Comparison of ENCODE assay signal across 17 mouse cellular contexts in the genomic region with DNA sequence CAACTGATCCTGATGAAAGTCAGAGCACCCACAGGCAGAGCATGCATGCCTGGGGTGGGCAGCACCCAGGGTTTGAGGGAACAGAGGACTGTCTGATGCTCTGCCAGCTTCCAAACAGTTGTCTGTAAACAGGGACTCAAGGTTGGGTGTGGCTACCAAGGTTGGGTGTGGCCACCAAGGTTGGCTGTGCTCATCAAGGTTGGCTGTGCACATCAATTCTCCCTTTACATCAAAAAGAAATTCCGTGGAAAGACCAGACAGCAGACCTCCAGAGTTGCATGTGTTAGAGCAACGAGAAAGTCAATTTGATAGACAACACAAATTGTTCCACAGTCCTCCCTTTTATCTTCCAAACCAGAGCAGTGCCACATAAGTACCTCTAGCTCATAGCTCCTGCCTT. TPM values are rescaled to one million over a fixed set of nuclear protein-coding genes. Genes with fewer than 3 reads are reported as not detected.
"Had no signal": no experiment of that assay in that cellular context is flagged by ENCODE, and none has a peak within 500 bp of the region (broad histone marks: within the 10 kb centered on the region; RNA-seq: fewer than 3 reads in every experiment).

No protein-coding gene starts in this region.

- H3K4me3 ChIP-seq: kidney, embryonic 15.5 days; liver, embryonic 13.5 days; midbrain, embryonic 12.5 days; midbrain, embryonic 15.5 days; neural tube, embryonic 13.5 days had no signal

- DNase-seq: kidney, adult 8-10 months; kidney, postnatal 10 days; kidney, postnatal 36 days; liver, embryonic 13.5 days; lung, adult 2 months; lung, postnatal 14 days; right cerebral cortex, postnatal 14 days; right cerebral cortex, postnatal 4 days; thymus, adult 2 months; thymus, postnatal 14 days; thymus, postnatal 4 days had no signal

- H3K4me2 ChIP-seq: kidney, embryonic 15.5 days; liver, embryonic 13.5 days; midbrain, embryonic 12.5 days; midbrain, embryonic 15.5 days; neural tube, embryonic 13.5 days had no signal

- H3K36me3 ChIP-seq: kidney, embryonic 15.5 days; liver, embryonic 13.5 days; midbrain, embryonic 12.5 days; midbrain, embryonic 15.5 days; neural tube, embryonic 13.5 days had no signal

- H3K4me1 ChIP-seq: liver, embryonic 13.5 days; midbrain, embryonic 15.5 days; neural tube, embryonic 13.5 days had no signal

- H3K27ac ChIP-seq: kidney, embryonic 15.5 days; liver, embryonic 13.5 days; macrophage; midbrain, embryonic 12.5 days; midbrain, embryonic 15.5 days; neural tube, embryonic 13.5 days; stomach, postnatal 0 days had no signal

- ATAC-seq: midbrain, embryonic 15.5 days had no signal

- H3K27me3 ChIP-seq: kidney, embryonic 15.5 days; liver, embryonic 13.5 days; midbrain, embryonic 12.5 days; midbrain, embryonic 15.5 days; neural tube, embryonic 13.5 days had no signal

- H3K9me3 ChIP-seq: kidney, embryonic 15.5 days; liver, embryonic 13.5 days; midbrain, embryonic 12.5 days; midbrain, embryonic 15.5 days; neural tube, embryonic 13.5 days had no signal

- H3K9ac ChIP-seq: kidney, embryonic 15.5 days; liver, embryonic 13.5 days; midbrain, embryonic 12.5 days; midbrain, embryonic 15.5 days; neural tube, embryonic 13.5 days had no signal

RNA-seq across cellular contexts. Expression of a gene that starts 26.5 kb away (rescaled TPM):
- polyA plus RNA-seq: macrophage had no signal
